Mouse (Mus musculus) hindbrain, postnatal 0 days (tissue): ENCODE results near the gene Glmn. TPM values are rescaled to one million over a fixed set of nuclear protein-coding genes. Genes with fewer than 3 reads are reported as not detected.

Source experiments
- ATAC-seq: fragments of 200-750 bp; cut with Nextera tagmentation; 2 replicates; pipeline ENCODE4 v1.8.0; 2017; ENCODE audit warnings: mild to moderate bottlenecking, moderate TSS enrichment, moderate library complexity
- DNase-seq: peaks from one replicate; pipeline ENCODE4 v3.0.0-alpha.2; 2015; ENCODE audit warnings: low spot score
- H3K27ac ChIP-seq: fragments of 300-500 bp; sonication (generic); 2 replicates; pipeline ENCODE4 v1.5.1; 2014; ENCODE audit warnings: mild to moderate bottlenecking
- H3K27me3 ChIP-seq: fragments of 300-500 bp; sonication (generic); 2 replicates; pipeline ENCODE4 v1.6.1; 2014; ENCODE audit warnings: low read length, mixed read lengths; ENCODE audit not compliant: insufficient read depth
- H3K36me3 ChIP-seq: fragments of 300-500 bp; sonication (generic); 2 replicates; pipeline ENCODE4 v1.6.1; 2014; ENCODE audit warnings: low read length, mixed read lengths; ENCODE audit not compliant: insufficient read depth
- H3K4me1 ChIP-seq: fragments of 300-500 bp; sonication (generic); 2 replicates; pipeline ENCODE4 v1.6.1; 2014; ENCODE audit warnings: antibody characterized with exemption, low read length, mixed read lengths; ENCODE audit not compliant: insufficient read depth
- H3K4me2 ChIP-seq: fragments of 300-500 bp; sonication (generic); 2 replicates; pipeline ENCODE4 v1.6.1; 2014; ENCODE audit warnings: low read depth, mild to moderate bottlenecking, low read length, moderate library complexity, mixed read lengths
- H3K4me3 ChIP-seq: fragments of 300-500 bp; sonication (generic); 2 replicates; pipeline ENCODE4 v1.5.1; 2014; ENCODE audit warnings: low read length
- H3K9ac ChIP-seq: fragments of 300-500 bp; sonication (generic); replicated peaks from 2 replicates; pipeline ENCODE4 v1.6.1; 2014; ENCODE audit warnings: mild to moderate bottlenecking, low read length, moderate library complexity, mixed read lengths
- H3K9me3 ChIP-seq: fragments of 300-500 bp; sonication (generic); 2 replicates; pipeline ENCODE4 v1.6.1; 2016; ENCODE audit warnings: low read length, mixed read lengths
- CTCF ChIP-seq: IDR thresholded peaks from 2 replicates; pipeline ENCODE4 v1.5.1; 2016; ENCODE audit warnings: antibody characterized with exemption, control low read depth, low read depth
- WGBS: fragments of 180-500 bp; shearing (Covaris S2); extraction: QIAGEN DNeasy Blood & Tissue Kit; methylation state at CpG from one replicate; pipeline ENCODE4 v1.1.7; 2014; 5-methylcytosine and 5-hydroxymethylcytosine counted together
- polyA plus RNA-seq: library from polyadenylated mRNA; unstranded; fragments of >200 nt; fragmentation: Nextera tagmentation; extraction: Ambion mirVana; gene quantifications from 2 replicates; pipeline ENCODE4 v1.2.1, GENCODE M21; 2015
- total RNA-seq: library from RNA; depleted of rRNA; stranded (reverse); fragments of >200 nt; gene quantifications from 2 replicates; pipeline ENCODE4 v1.2.3, GENCODE M21; 2014

Glmn gene
- total and polyA plus RNA-seq, 2 experiments from 2014 or later: 6.6 to 32.6 TPM

DNA sequence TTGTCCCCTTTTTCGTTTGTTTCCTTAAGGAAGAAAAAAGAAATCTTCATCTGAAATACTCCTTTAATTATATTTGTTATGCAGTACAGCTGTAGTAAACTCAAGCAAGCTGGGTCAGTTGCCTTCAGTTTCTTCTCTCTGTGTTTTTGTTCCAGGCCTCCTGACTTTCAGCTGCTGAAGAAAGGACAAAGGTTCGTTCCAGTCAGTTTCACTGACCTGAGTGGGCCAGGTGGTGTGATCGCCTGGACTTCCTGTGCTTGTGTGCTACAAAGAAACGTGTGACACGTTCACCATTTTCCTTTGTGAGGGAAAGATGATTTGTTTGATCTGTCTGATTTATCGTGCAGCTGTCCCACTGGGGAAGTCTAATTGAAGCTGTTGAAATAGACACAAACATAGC is 20.3 kb upstream of the Glmn start:
- Histone ChIP-seq H3K4me1 (no peaks in the 10 kb centered on the region), H3K4me3 (no peak overlapping the region), H3K27ac (no peak overlapping the region), H3K9ac (no peak overlapping the region), H3K9me3 (no peaks in the 10 kb centered on the region), H3K4me2 (no peak overlapping the region), H3K36me3 (peaks cover 25% of the 10 kb centered on the region), H3K27me3 (no peaks in the 10 kb centered on the region)
- ATAC-seq: no peak
- no peak for TF ChIP-seq CTCF
- DNase-seq: no peak
- 83% methylated on average over 6 of the region's 6 CpGs for WGBS

DNA sequence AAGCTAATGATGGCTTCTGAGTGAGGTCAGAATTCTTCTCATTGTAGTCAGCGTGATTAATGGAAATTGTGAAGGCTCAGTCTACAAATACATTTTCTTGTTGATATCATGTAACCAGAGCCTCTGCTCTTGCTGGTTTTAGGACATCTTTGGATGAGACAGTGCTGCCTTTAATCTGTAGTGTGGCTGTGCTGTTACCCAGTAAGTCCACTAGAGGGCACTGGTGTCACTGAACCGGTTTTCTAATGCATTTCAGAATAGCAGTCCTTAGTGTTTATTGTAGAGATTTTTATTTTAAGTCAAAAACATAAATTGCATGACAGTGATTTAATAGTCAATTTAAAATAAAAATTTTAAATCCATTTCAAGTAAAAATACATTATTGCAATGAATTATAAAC is 13.5 kb upstream of the Glmn start:
- no peaks in the 10 kb centered on the region for H3K9me3 ChIP-seq
- 2% methylated on average over 2 of the region's 2 CpGs for WGBS
- no peak overlapping the region for H3K4me2 ChIP-seq
- no peaks in the 10 kb centered on the region for H3K4me1 ChIP-seq
- no peak overlapping the region for H3K9ac ChIP-seq
- H3K27ac ChIP-seq: no peak overlapping the region
- TF ChIP-seq CTCF: peak; percentile 92
- peak; percentile 84 for DNase-seq
- peaks cover 13% of the 10 kb centered on the region for H3K36me3 ChIP-seq
- no peak overlapping the region for H3K4me3 ChIP-seq
- 0 out of 2 replicates have a peak, but pooled peaks have one; percentile 64 for ATAC-seq
- H3K27me3 ChIP-seq: no peaks in the 10 kb centered on the region

DNA sequence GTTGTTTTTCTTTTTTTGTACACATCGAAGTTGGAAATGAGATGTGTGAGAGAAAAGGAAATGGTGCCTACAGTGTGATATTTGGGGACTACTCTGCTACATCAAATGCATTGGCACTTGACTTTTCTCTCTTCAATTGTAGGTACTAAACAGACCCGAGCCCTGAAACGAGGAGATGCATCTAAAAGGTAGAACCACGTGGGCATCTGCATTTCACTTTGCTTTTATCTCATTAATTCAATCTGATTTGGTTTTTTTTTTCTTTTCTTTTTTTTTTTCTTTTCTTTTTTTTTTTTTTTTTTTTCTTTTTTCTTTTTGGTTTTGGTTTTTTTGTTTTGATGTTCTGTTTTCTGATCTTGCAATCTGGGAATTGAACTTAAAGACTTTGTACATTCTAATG is 692 bp upstream of the Glmn start:
- DNase-seq: no peak
- no peaks in the 10 kb centered on the region for H3K27me3 ChIP-seq
- H3K36me3 ChIP-seq: peaks cover 17% of the 10 kb centered on the region
- H3K4me1 ChIP-seq: peaks cover 4% of the 10 kb centered on the region; the same call in 1 of the 2 replicates
- no peak for ATAC-seq
- H3K4me2 ChIP-seq: peak overlapping the region; percentile 74
- no peaks in the 10 kb centered on the region for H3K9me3 ChIP-seq
- TF ChIP-seq CTCF: no peak
- H3K27ac ChIP-seq: peak overlapping the region; percentile 88
- H3K4me3 ChIP-seq: peak overlapping the region; percentile 58
- 26% methylated on average over 4 of the region's 4 CpGs for WGBS
- peak overlapping the region; percentile 71 for H3K9ac ChIP-seq

DNA sequence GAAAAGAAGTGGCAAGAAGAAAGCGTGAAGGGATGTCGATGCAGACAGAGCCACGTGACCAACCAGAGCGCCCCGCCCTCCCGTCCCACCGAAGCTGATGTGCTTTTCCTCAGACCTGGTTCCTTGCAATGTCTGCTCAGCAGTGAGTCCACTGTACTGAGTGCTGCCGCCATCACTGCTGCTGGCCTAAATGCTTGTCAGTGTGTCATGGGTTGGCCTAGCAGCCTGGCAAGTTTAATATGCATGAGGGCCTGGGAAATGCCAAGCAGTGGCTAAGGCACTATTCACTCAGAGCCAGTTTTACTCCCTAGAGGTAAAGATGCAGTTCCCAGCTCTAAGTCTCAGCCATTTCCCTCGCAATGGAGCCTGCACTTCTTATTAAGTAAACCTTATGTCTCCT is 28.5 kb downstream of the Glmn start:
- Histone ChIP-seq H3K36me3 (peaks cover 20% of the 10 kb centered on the region), H3K4me2 (no peak overlapping the region), H3K9ac (no peak overlapping the region), H3K27ac (peak overlapping the region; percentile 51; the same call in 1 of the 2 replicates), H3K27me3 (no peaks in the 10 kb centered on the region), H3K4me1 (no peaks in the 10 kb centered on the region), H3K4me3 (no peak overlapping the region), H3K9me3 (no peaks in the 10 kb centered on the region)
- WGBS: 82% methylated on average over 9 of the region's 9 CpGs
- ATAC-seq: peak; percentile 79
- DNase-seq: peak; percentile 48
- TF ChIP-seq CTCF: no peak

DNA sequence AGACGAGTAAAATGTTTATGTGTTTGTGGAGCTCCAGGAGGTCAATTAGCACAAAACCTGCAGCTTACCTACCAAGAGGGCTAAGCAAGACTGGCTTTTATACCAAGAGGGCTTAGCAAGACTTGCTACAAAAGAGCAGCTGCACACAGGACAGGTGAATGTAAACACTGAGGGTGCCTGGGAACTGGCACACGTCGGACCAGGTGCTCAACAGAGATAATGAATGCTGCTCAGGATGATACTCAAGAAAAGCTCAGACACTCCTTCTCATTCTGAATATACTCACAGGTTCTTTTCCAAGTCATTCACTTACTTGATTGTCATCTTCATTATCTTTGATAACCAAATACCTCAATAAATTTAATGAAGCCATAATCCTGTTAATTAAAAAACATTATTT is 40.7 kb downstream of the Glmn start:
- no peak for TF ChIP-seq CTCF
- Histone ChIP-seq H3K36me3 (peaks cover 30% of the 10 kb centered on the region), H3K27me3 (no peaks in the 10 kb centered on the region), H3K4me3 (no peak overlapping the region), H3K4me2 (no peak overlapping the region), H3K4me1 (no peaks in the 10 kb centered on the region), H3K27ac (no peak overlapping the region), H3K9ac (no peak overlapping the region), H3K9me3 (no peaks in the 10 kb centered on the region)
- ATAC-seq: no peak
- WGBS: 89% methylated on average over 3 of the region's 3 CpGs
- no peak for DNase-seq

DNA sequence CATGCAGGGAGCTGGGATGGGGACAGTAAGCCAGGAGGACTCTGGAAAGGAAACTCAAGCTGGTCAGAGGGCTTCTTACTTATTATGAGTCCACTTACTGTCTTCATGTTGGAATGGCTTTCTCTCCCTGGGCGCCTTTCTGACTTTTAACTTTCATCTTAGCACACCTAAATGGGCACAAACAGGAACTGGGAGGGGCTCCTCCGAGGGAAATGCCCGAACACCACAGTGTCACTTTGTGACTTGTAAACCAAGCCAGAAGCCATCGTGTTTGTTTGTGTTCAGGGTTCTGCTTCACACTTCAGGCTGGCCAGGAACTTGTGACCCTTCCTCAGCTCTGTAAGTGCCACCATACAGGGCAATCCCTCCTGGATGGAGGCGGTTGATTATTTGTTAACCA is 43.4 kb downstream of the Glmn start:
- WGBS: 93% methylated on average over 5 of the region's 5 CpGs
- TF ChIP-seq CTCF: no peak
- Histone ChIP-seq H3K4me2 (no peak overlapping the region), H3K27me3 (no peaks in the 10 kb centered on the region), H3K9me3 (no peaks in the 10 kb centered on the region), H3K9ac (no peak overlapping the region), H3K4me1 (no peaks in the 10 kb centered on the region), H3K36me3 (peaks cover 20% of the 10 kb centered on the region), H3K27ac (no peak overlapping the region), H3K4me3 (no peak overlapping the region)
- no peak for DNase-seq
- no peak for ATAC-seq

DNA sequence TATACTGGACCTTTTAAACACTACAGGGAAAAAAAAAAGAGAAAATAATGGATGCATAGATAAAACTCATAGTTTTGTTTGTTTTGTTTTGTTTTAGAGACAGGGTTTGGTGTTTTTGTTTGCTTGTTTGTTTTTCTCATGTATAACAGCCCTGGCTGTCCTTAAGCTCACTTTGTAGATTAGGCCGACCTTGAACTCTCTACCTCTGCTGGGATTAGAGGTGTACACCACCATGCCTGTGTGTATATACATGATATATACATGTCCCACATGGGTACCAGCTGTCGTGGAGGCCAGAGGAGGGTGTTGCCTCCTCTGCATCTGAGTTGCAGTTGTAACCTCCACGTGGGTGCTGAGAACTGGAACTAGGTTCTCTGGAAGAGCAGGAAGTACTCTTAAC is 49.2 kb downstream of the Glmn start:
- Histone ChIP-seq H3K4me1 (no peaks in the 10 kb centered on the region), H3K36me3 (peaks cover 6% of the 10 kb centered on the region; the same call in 1 of the 2 replicates), H3K27ac (no peak overlapping the region), H3K27me3 (no peaks in the 10 kb centered on the region), H3K9ac (no peak overlapping the region), H3K9me3 (no peaks in the 10 kb centered on the region), H3K4me2 (no peak overlapping the region), H3K4me3 (no peak overlapping the region)
- ATAC-seq (no peak), DNase-seq (no peak)
- no peak for TF ChIP-seq CTCF
- WGBS: 91% methylated on average over 3 of the region's 3 CpGs
